Mouse (Mus musculus) limb, embryonic 13.5 days (tissue): Measurements from ENCODE around the gene Etv5. TPM values are rescaled to one million over a fixed set of nuclear protein-coding genes. Genes with fewer than 3 reads are reported as not detected.
A peak's percentile ranks its signal among the peaks of the same experiment; 100 is the strongest.

ENCODE experiments used
- ATAC-seq: fragments of 200-750 bp; cut with Nextera tagmentation; 2 replicates; pipeline ENCODE4 v1.8.0; 2017; ENCODE audit warnings: low read depth, moderate number of reproducible peaks, moderate TSS enrichment; ENCODE audit not compliant: low FRiP score
- H3K27ac ChIP-seq: fragments of 300-500 bp; sonication (generic); 2 replicates; pipeline ENCODE4 v1.5.1; 2015; ENCODE audit warnings: inconsistent platforms, mild to moderate bottlenecking, moderate library complexity
- H3K27me3 ChIP-seq: fragments of 300-500 bp; sonication (generic); 2 replicates; pipeline ENCODE4 v1.6.1; 2015; ENCODE audit warnings: mild to moderate bottlenecking, inconsistent platforms
- H3K36me3 ChIP-seq: fragments of 300-500 bp; sonication (generic); 2 replicates; pipeline ENCODE4 v1.6.1; 2015; ENCODE audit warnings: inconsistent platforms, mild to moderate bottlenecking, moderate library complexity
- H3K4me1 ChIP-seq: fragments of 300-500 bp; sonication (generic); 2 replicates; pipeline ENCODE4 v1.6.1; 2015; ENCODE audit warnings: inconsistent platforms
- H3K4me2 ChIP-seq: fragments of 300-500 bp; sonication (generic); replicated peaks from 2 replicates; pipeline ENCODE4 v1.6.1; 2015; ENCODE audit warnings: inconsistent platforms, mild to moderate bottlenecking, moderate library complexity
- H3K4me3 ChIP-seq: fragments of 300-500 bp; sonication (generic); 2 replicates; pipeline ENCODE4 v1.5.1; 2015; ENCODE audit warnings: moderate library complexity, mild to moderate bottlenecking, inconsistent platforms
- H3K9ac ChIP-seq: fragments of 300-500 bp; sonication (generic); 2 replicates; pipeline ENCODE4 v1.6.1; 2015; ENCODE audit warnings: mild to moderate bottlenecking, inconsistent platforms
- H3K9me3 ChIP-seq: fragments of 300-500 bp; sonication (generic); 2 replicates; pipeline ENCODE4 v1.6.1; 2016; ENCODE audit warnings: inconsistent platforms
- WGBS: fragments of 180-500 bp; shearing (Covaris S2); methylation state at CpG from one replicate; pipeline ENCODE4 v1.1.7; 2015; 5-methylcytosine and 5-hydroxymethylcytosine counted together
- polyA plus RNA-seq: library from polyadenylated mRNA; unstranded; fragments of >200 nt; fragmentation: Nextera tagmentation; extraction: Ambion mirVana; gene quantifications from 2 replicates; pipeline ENCODE4 v1.2.1, GENCODE M21; 2015

Gene Etv5
- polyA plus RNA-seq: 39.3 and 45.8 TPM in 2 replicates

- Histone ChIP-seq H3K9ac (peak within 1 kb of the TSS; percentile 82), H3K27me3 (peaks cover 9% of the 10 kb centered on the region), H3K4me2 (peak within 1 kb of the TSS; percentile 96), H3K9me3 (no peaks in the 10 kb centered on the region), H3K27ac (peak within 1 kb of the TSS; percentile 85), H3K4me1 (peaks cover 34% of the 10 kb centered on the region), H3K4me3 (peak within 1 kb of the TSS; percentile 87), H3K36me3 (no peaks in the 10 kb centered on the region; the same call in 1 of the 2 replicates)
- peak; percentile 98 for ATAC-seq
- under 1% methylated on average over 63 of the region's 63 CpGs for WGBS
These were observed at the start of gene Etv5 for GRCm38 (mm10) chr16:22439499-22440177. Gene Etv5 (minus strand): TSS chr16:22439719.

GRCm38 (mm10) chr16:22483900-22484299, 44.4 kb upstream of the Etv5 start:
- ATAC-seq: no peak

DNA sequence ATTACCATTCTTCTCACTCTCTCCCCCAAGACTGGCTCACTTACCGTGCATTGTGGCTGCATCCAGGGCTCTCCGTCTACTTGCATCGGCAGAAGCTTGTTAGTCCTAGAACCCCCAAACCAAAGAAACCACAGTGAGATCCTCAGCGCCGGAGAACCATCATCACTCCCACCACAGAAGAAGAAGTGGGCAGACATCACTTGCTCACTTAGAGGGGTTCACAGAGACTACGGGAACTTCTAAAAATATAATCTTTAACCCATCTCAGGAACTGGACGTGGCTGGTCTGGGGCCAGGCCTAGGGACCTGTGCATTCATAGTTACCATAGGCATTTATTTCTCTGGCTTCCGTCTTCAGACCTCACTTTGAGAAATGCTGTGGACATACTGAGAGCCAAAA, 39.8 kb upstream of the Etv5 start:
- H3K36me3 ChIP-seq: no peaks in the 10 kb centered on the region

More at GRCm38 (mm10) chr16:22483900-22484299, 44.4 kb upstream of the Etv5 start:
- no peak overlapping the region for H3K27ac ChIP-seq
- no peaks in the 10 kb centered on the region for H3K4me1 ChIP-seq
- no peak overlapping the region for H3K4me2 ChIP-seq
- H3K9ac ChIP-seq: no peak overlapping the region
- no peaks in the 10 kb centered on the region for H3K36me3 ChIP-seq
- H3K4me3 ChIP-seq: no peak overlapping the region
- no peaks in the 10 kb centered on the region for H3K9me3 ChIP-seq
- H3K27me3 ChIP-seq: no peaks in the 10 kb centered on the region
- 87% methylated on average over 1 of the region's 1 CpGs for WGBS

GRCm38 (mm10) chr16:22471728-22472127, 32.2 kb upstream of the Etv5 start:
- Histone ChIP-seq H3K4me1 (peaks cover 2% of the 10 kb centered on the region; the same call in 1 of the 2 replicates), H3K27me3 (no peaks in the 10 kb centered on the region), H3K9me3 (no peaks in the 10 kb centered on the region), H3K36me3 (no peaks in the 10 kb centered on the region), H3K4me3 (no peak overlapping the region), H3K27ac (no peak overlapping the region), H3K4me2 (no peak overlapping the region), H3K9ac (no peak overlapping the region)
- WGBS: 73% methylated on average over 2 of the region's 2 CpGs
- no peak for ATAC-seq

More for the DNA sequence above, 39.8 kb upstream of the Etv5 start:
- no peak for ATAC-seq
- no peak overlapping the region for H3K4me3 ChIP-seq
- no peaks in the 10 kb centered on the region for H3K4me1 ChIP-seq
- no peaks in the 10 kb centered on the region for H3K27me3 ChIP-seq
- 91% methylated on average over 8 of the region's 8 CpGs for WGBS
- H3K9me3 ChIP-seq: no peaks in the 10 kb centered on the region
- no peak overlapping the region for H3K9ac ChIP-seq
- no peak overlapping the region for H3K27ac ChIP-seq
- H3K4me2 ChIP-seq: no peak overlapping the region

DNA sequence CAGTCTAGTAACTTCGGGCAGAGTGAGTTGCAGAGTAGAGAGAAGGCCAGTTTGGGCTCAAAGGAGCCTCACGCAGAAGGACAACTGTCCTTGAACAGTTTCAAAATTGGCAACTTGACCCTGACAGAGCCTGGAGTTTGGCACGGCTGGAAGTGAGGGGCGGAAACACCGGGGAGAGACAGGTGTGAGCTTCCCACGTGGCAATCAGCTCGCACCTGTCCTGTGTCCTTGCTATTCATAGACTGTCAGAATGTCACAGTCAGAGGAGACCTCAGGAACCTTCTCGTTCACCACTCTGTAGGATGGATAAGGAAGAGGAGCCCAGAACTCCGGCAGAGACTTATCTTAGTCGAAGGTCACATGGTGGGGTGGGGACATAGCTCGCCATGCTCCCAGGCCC, 29.9 kb upstream of the Etv5 start:
- ATAC-seq: no peak
- H3K27me3 ChIP-seq: no peaks in the 10 kb centered on the region
- H3K9ac ChIP-seq: no peak overlapping the region
- 82% methylated on average over 11 of the region's 11 CpGs for WGBS
- peaks cover 12% of the 10 kb centered on the region for H3K4me1 ChIP-seq
- H3K27ac ChIP-seq: no peak overlapping the region
- H3K4me3 ChIP-seq: no peak overlapping the region
- H3K9me3 ChIP-seq: no peaks in the 10 kb centered on the region
- H3K4me2 ChIP-seq: no peak overlapping the region
- no peaks in the 10 kb centered on the region for H3K36me3 ChIP-seq

GRCm38 (mm10) chr16:22467111-22467510, 27.6 kb upstream of the Etv5 start:
- Histone ChIP-seq H3K4me2 (no peak overlapping the region), H3K9ac (no peak overlapping the region), H3K9me3 (no peaks in the 10 kb centered on the region), H3K4me3 (no peak overlapping the region), H3K27ac (no peak overlapping the region), H3K36me3 (no peaks in the 10 kb centered on the region), H3K27me3 (no peaks in the 10 kb centered on the region), H3K4me1 (peaks cover 12% of the 10 kb centered on the region)
- WGBS: 79% methylated on average over 2 of the region's 2 CpGs
- no peak for ATAC-seq

GRCm38 (mm10) chr16:22466381-22466780, 26.9 kb upstream of the Etv5 start:
- H3K27me3 ChIP-seq: no peaks in the 10 kb centered on the region
- H3K4me3 ChIP-seq: no peak overlapping the region
- no peak for ATAC-seq
- no peak overlapping the region for H3K27ac ChIP-seq
- H3K36me3 ChIP-seq: no peaks in the 10 kb centered on the region
- no peak overlapping the region for H3K9ac ChIP-seq
- 41% methylated on average over 11 of the region's 11 CpGs for WGBS
- no peaks in the 10 kb centered on the region for H3K9me3 ChIP-seq
- H3K4me1 ChIP-seq: peaks cover 12% of the 10 kb centered on the region
- 0 out of 2 replicates have a peak overlapping the region, but pooled peaks have one; percentile 14 for H3K4me2 ChIP-seq

DNA sequence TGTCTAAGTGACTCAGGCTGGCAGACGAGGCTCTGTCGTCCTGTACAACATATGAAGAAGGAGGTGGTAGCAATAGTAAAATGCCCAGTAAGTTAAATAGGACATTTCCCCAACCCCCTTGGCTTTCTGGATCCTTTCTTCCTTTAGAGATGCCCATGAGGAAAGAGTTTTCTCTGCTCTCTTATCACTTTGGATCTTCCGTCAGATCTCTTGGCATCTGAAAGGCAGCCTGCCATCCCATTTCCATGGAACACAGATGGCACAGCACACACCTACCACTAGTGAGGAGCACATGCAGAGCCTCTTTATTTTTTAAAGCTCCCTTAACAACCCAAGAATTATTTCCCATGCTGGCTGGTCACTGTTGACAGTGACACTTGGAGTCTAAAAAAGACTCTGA, 22.7 kb upstream of the Etv5 start:
- WGBS: 83% methylated on average over 3 of the region's 3 CpGs
- ATAC-seq: no peak
- H3K36me3 ChIP-seq: no peaks in the 10 kb centered on the region
- H3K27me3 ChIP-seq: no peaks in the 10 kb centered on the region
- H3K27ac ChIP-seq: no peak overlapping the region
- H3K4me3 ChIP-seq: no peak overlapping the region
- no peaks in the 10 kb centered on the region for H3K9me3 ChIP-seq
- no peak overlapping the region for H3K9ac ChIP-seq
- H3K4me2 ChIP-seq: no peak overlapping the region
- H3K4me1 ChIP-seq: peaks cover 12% of the 10 kb centered on the region

GRCm38 (mm10) chr16:22461728-22462127, 22.2 kb upstream of the Etv5 start:
- ATAC-seq: no peak
- Histone ChIP-seq H3K4me3 (no peak overlapping the region), H3K4me2 (no peak overlapping the region), H3K4me1 (peaks cover 10% of the 10 kb centered on the region), H3K9me3 (no peaks in the 10 kb centered on the region), H3K27ac (no peak overlapping the region), H3K9ac (no peak overlapping the region), H3K36me3 (no peaks in the 10 kb centered on the region), H3K27me3 (no peaks in the 10 kb centered on the region)
- WGBS: 63% methylated on average over 6 of the region's 6 CpGs

DNA sequence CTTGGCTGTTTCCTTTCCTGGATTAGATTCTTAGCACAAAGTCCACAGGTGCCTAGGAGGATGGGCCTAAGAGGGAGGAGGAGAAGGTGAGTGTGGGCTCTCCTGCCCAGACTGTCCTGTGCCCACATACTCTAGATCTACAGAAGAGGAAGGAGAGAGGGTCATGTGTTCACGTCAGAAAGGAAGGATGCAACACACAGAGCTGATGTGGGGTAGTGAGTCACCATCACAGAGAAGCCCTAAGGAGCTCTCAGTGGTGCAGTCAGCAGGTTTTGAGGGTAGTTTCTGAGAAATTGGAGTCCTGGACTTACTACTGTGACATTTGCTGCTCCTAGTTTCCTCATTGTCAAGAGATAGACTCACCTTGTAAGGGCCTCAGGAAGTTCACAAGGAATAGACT, 21.4 kb upstream of the Etv5 start:
- H3K27ac ChIP-seq: no peak overlapping the region
- 58% methylated on average over 1 of the region's 1 CpGs for WGBS

GRCm38 (mm10) chr16:22452082-22452481, 12.6 kb upstream of the Etv5 start:
- WGBS: 83% methylated on average over 9 of the region's 9 CpGs
- H3K4me3 ChIP-seq: no peak overlapping the region
- no peaks in the 10 kb centered on the region for H3K4me1 ChIP-seq
- H3K9me3 ChIP-seq: no peaks in the 10 kb centered on the region
- H3K27ac ChIP-seq: no peak overlapping the region
- no peaks in the 10 kb centered on the region for H3K27me3 ChIP-seq
- no peak overlapping the region for H3K4me2 ChIP-seq
- no peak overlapping the region for H3K9ac ChIP-seq
- no peaks in the 10 kb centered on the region for H3K36me3 ChIP-seq
- ATAC-seq: no peak

More for the DNA sequence above, 21.4 kb upstream of the Etv5 start:
- Histone ChIP-seq H3K36me3 (no peaks in the 10 kb centered on the region), H3K27me3 (no peaks in the 10 kb centered on the region), H3K4me1 (peaks cover 4% of the 10 kb centered on the region; the same call in 1 of the 2 replicates), H3K9me3 (no peaks in the 10 kb centered on the region), H3K4me2 (no peak overlapping the region), H3K4me3 (no peak overlapping the region), H3K9ac (no peak overlapping the region)
- ATAC-seq: no peak

DNA sequence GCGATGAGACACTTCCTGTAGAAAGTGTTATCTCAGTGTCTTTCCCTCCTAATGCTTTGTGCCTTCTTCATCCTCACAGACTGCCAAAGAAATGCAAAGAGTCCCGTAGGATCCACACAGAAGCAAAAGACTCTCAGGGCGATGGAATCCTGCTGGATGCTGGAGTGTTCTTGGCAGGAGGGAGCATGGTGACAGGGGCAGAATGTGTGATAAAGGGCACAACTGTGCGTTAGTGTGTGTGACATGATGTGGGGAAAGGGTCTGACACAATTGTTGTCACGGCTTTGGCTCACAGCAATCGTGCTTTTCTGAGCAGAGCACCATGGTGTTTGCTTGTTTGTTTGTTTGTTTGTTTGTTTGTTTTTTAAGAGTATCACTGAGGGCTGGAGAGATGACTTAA, 8.6 kb upstream of the Etv5 start:
- WGBS: 83% methylated on average over 6 of the region's 6 CpGs
- no peak for ATAC-seq
- no peaks in the 10 kb centered on the region for H3K36me3 ChIP-seq
- H3K9me3 ChIP-seq: no peaks in the 10 kb centered on the region
- peaks cover 6% of the 10 kb centered on the region; the same call in 1 of the 2 replicates for H3K4me1 ChIP-seq
- no peak overlapping the region for H3K27ac ChIP-seq
- H3K9ac ChIP-seq: no peak overlapping the region
- no peak overlapping the region for H3K4me3 ChIP-seq
- no peak overlapping the region for H3K4me2 ChIP-seq
- H3K27me3 ChIP-seq: no peaks in the 10 kb centered on the region

GRCm38 (mm10) chr16:22444786-22445185, 5.3 kb upstream of the Etv5 start:
- ATAC-seq: no peak
- H3K9me3 ChIP-seq: no peaks in the 10 kb centered on the region
- peaks cover 7% of the 10 kb centered on the region for H3K27me3 ChIP-seq
- WGBS: 49% methylated on average over 6 of the region's 6 CpGs
- H3K4me2 ChIP-seq: no peak overlapping the region
- peaks cover 24% of the 10 kb centered on the region for H3K4me1 ChIP-seq
- H3K27ac ChIP-seq: no peak overlapping the region
- no peak overlapping the region for H3K4me3 ChIP-seq
- no peak overlapping the region for H3K9ac ChIP-seq
- H3K36me3 ChIP-seq: no peaks in the 10 kb centered on the region
